Mouse (Mus musculus): ENCODE results near the gene Mob3c.

DNA sequence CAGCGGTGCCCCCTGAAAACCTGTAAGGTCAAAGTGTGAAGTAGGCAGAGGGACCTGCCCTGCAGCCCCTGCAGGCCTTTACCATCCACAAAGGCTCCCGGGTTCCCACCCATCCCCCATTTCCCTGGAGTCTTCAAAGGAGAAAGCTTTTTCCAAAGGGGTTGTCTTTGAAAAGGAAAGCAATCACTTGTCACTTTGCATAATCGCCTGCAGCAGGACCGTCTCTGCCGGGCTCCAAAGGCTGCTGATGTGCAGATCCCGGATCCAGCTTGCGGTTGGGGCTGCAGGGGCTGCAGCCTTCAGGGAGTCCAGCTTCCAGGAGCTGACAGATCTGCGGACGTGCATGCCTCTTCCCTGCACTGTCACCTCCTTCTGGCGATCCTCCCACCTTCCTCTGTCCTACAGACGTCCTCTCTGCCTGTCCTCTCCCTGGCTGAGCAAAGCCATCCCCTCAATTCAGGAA lies 50.4 kb downstream of the Mob3c start:
- no peak for TF ChIP-seq POLR2A (IDR thresholded peaks at IDR 0.05; ENCODE audit: low read depth, low read length)
- no peak for TF ChIP-seq CTCF (IDR thresholded peaks at IDR 0.05; ENCODE audit: borderline replicate concordance, insufficient read depth, low read length)
